Mouse (Mus musculus): ENCODE results near the gene Csrnp2. TPM values are rescaled to one million over a fixed set of nuclear protein-coding genes. Genes with fewer than 3 reads are reported as not detected.

Gene Csrnp2
- polyA plus RNA-seq, 1 experiment from 2014 or later = 12.5 TPM

Other genes with a start within 250 kb of the Csrnp2 start
- gene Tmprss12, start 214.7 kb downstream of the Csrnp2 start, polyA plus RNA-seq (2015; fragmentation: Nextera tagmentation; extraction: Ambion mirVana) = not detected in 2 replicates
- 7.8 and 9.4 TPM in 2 replicates for gene Mettl7a1, start 191.3 kb downstream of the Csrnp2 start, polyA plus RNA-seq (2015; fragmentation: Nextera tagmentation; extraction: Ambion mirVana)
- not detected in 2 replicates for gene Mettl7a3, start 160.6 kb downstream of the Csrnp2 start, polyA plus RNA-seq (2015; fragmentation: Nextera tagmentation; extraction: Ambion mirVana)
- gene Methig1, start 142.3 kb downstream of the Csrnp2 start, polyA plus RNA-seq (2015; fragmentation: Nextera tagmentation; extraction: Ambion mirVana) = 0.10 TPM in 1 of 2 replicates, not detected in the other
- not detected in 2 replicates for gene Mettl7a2, start 142.3 kb downstream of the Csrnp2 start, polyA plus RNA-seq (2015; fragmentation: Nextera tagmentation; extraction: Ambion mirVana)
- gene Higd1c, start 130.9 kb downstream of the Csrnp2 start, polyA plus RNA-seq (2015; fragmentation: Nextera tagmentation; extraction: Ambion mirVana) = not detected in 2 replicates
- 0.06 and 0.09 TPM in 2 replicates for gene Gm5475, start 73.3 kb downstream of the Csrnp2 start, polyA plus RNA-seq (2015; fragmentation: Nextera tagmentation; extraction: Ambion mirVana)
- 20.3 and 26.0 TPM in 2 replicates for gene Slc11a2, start 70.4 kb downstream of the Csrnp2 start, polyA plus RNA-seq (2015; fragmentation: Nextera tagmentation; extraction: Ambion mirVana)
- 19.5 and 21.5 TPM in 2 replicates for gene Letmd1, start 26.5 kb downstream of the Csrnp2 start, polyA plus RNA-seq (2015; fragmentation: Nextera tagmentation; extraction: Ambion mirVana)
- 24.1 and 27.3 TPM in 2 replicates for gene Tfcp2, start 56.5 kb upstream of the Csrnp2 start, polyA plus RNA-seq (2015; fragmentation: Nextera tagmentation; extraction: Ambion mirVana)
- 3.8 and 4.3 TPM in 2 replicates for gene Pou6f1, start 104.5 kb upstream of the Csrnp2 start, polyA plus RNA-seq (2015; fragmentation: Nextera tagmentation; extraction: Ambion mirVana)
- 208 and 209 TPM in 2 replicates for gene Dazap2, start 119.9 kb upstream of the Csrnp2 start, polyA plus RNA-seq (2015; fragmentation: Nextera tagmentation; extraction: Ambion mirVana)
- 14.4 and 15.2 TPM in 2 replicates for gene Smagp, start 141.5 kb upstream of the Csrnp2 start, polyA plus RNA-seq (2015; fragmentation: Nextera tagmentation; extraction: Ambion mirVana)
- 3.8 and 7.3 TPM in 2 replicates for gene Bin2, start 174.1 kb upstream of the Csrnp2 start, polyA plus RNA-seq (2015; fragmentation: Nextera tagmentation; extraction: Ambion mirVana)
- 2.5 and 2.9 TPM in 2 replicates for gene Cela1, start 192.4 kb upstream of the Csrnp2 start, polyA plus RNA-seq (2015; fragmentation: Nextera tagmentation; extraction: Ambion mirVana)
- 0.53 and 0.61 TPM in 2 replicates for gene Galnt6, start 233.9 kb upstream of the Csrnp2 start, polyA plus RNA-seq (2015; fragmentation: Nextera tagmentation; extraction: Ambion mirVana)